Mouse (Mus musculus) lung, embryonic 16.5 days (tissue): ENCODE results near the gene Trmt61a. TPM values are rescaled to one million over a fixed set of nuclear protein-coding genes. Genes with fewer than 3 reads are reported as not detected.

ENCODE experiments used
- ATAC-seq: fragments of 200-750 bp; cut with Nextera tagmentation; 2 replicates; pipeline ENCODE4 v1.8.0; 2017; ENCODE audit warnings: low read depth, mild to moderate bottlenecking, moderate library complexity
- H3K27ac ChIP-seq: fragments of 300-500 bp; sonication (generic); 2 replicates; pipeline ENCODE4 v1.5.1; 2014; ENCODE audit warnings: mild to moderate bottlenecking, control low read depth, low read length
- H3K27me3 ChIP-seq: fragments of 300-500 bp; sonication (generic); 2 replicates; pipeline ENCODE4 v1.6.1; 2014; ENCODE audit warnings: low read depth, low read length, mixed read lengths; ENCODE audit not compliant: control insufficient read depth, insufficient read depth
- H3K36me3 ChIP-seq: fragments of 300-500 bp; sonication (generic); 2 replicates; pipeline ENCODE4 v1.6.1; 2014; ENCODE audit warnings: low read length; ENCODE audit not compliant: control insufficient read depth, insufficient read depth
- H3K4me1 ChIP-seq: fragments of 300-500 bp; sonication (generic); replicated peaks from 2 replicates; pipeline ENCODE4 v1.6.1; 2014; ENCODE audit warnings: low read length, mixed read lengths; ENCODE audit not compliant: control insufficient read depth, insufficient read depth
- H3K4me2 ChIP-seq: fragments of 300-500 bp; sonication (generic); 2 replicates; pipeline ENCODE4 v1.6.1; 2014; ENCODE audit warnings: low read depth, low read length, control low read depth
- H3K4me3 ChIP-seq: fragments of 300-500 bp; sonication (generic); 2 replicates; pipeline ENCODE4 v1.5.1; 2014; ENCODE audit warnings: mild to moderate bottlenecking, low read length, control low read depth
- H3K9ac ChIP-seq: fragments of 300-500 bp; sonication (generic); 2 replicates; pipeline ENCODE4 v1.6.1; 2014; ENCODE audit warnings: low read length, control low read depth
- H3K9me3 ChIP-seq: fragments of 300-500 bp; sonication (generic); 2 replicates; pipeline ENCODE4 v1.6.1; 2016; ENCODE audit warnings: low read length; ENCODE audit not compliant: control insufficient read depth
- WGBS: fragments of 180-500 bp; shearing (Covaris S2); extraction: QIAGEN DNeasy Blood & Tissue Kit; methylation state at CpG from one replicate; pipeline ENCODE4 v1.1.7; 2014; 5-methylcytosine and 5-hydroxymethylcytosine counted together
- polyA plus RNA-seq: library from polyadenylated mRNA; unstranded; fragments of >200 nt; fragmentation: Nextera tagmentation; extraction: Ambion mirVana; gene quantifications from 2 replicates; pipeline ENCODE4 v1.2.1, GENCODE M21; 2015

Gene Trmt61a
- polyA plus RNA-seq, 1 experiment from 2014 or later = 7.0 TPM

- Histone ChIP-seq H3K27me3 (no peaks in the 10 kb centered on the region), H3K9ac (peak overlapping the region; percentile 8; the same call in 1 of the 2 replicates), H3K27ac (no peak overlapping the region), H3K4me3 (peak overlapping the region; percentile 8; the same call in 1 of the 2 replicates), H3K9me3 (no peaks in the 10 kb centered on the region), H3K4me1 (peaks cover 3% of the 10 kb centered on the region; the same call in 1 of the 2 replicates), H3K4me2 (peak overlapping the region; percentile 35; the same call in 1 of the 2 replicates), H3K36me3 (peaks cover 5% of the 10 kb centered on the region; the same call in 1 of the 2 replicates)
- peak; percentile 94 for ATAC-seq
- 32% methylated on average over 30 of the region's 30 CpGs for WGBS
Measured at GRCm38 (mm10) chr12:111731822-111732807, 54.2 kb downstream of the Trmt61a start.

- 45% methylated on average over 5 of the region's 5 CpGs for WGBS
- peak overlapping the region; percentile 8; the same call in 1 of the 2 replicates for H3K9ac ChIP-seq
- H3K36me3 ChIP-seq = peaks cover 5% of the 10 kb centered on the region; the same call in 1 of the 2 replicates
- H3K4me2 ChIP-seq = no peak overlapping the region
- no peaks in the 10 kb centered on the region for H3K9me3 ChIP-seq
- no peaks in the 10 kb centered on the region for H3K27me3 ChIP-seq
- no peak overlapping the region for H3K27ac ChIP-seq
- ATAC-seq = peak; percentile 23
- H3K4me3 ChIP-seq = no peak overlapping the region
- H3K4me1 ChIP-seq = peaks cover 3% of the 10 kb centered on the region; the same call in 1 of the 2 replicates
Measured at GRCm38 (mm10) chr12:111732921-111733320, 55.0 kb downstream of the Trmt61a start.

Other genes with a start within 250 kb of the Trmt61a start
- gene Tnfaip2, start 235.6 kb upstream of the Trmt61a start, polyA plus RNA-seq = 4.0 and 6.9 TPM in 2 replicates
- 3.9 and 5.4 TPM in 2 replicates for gene Gm266, start 192.3 kb upstream of the Trmt61a start, polyA plus RNA-seq
- 390 and 418 TPM in 2 replicates for gene Eif5, start 140.1 kb upstream of the Trmt61a start, polyA plus RNA-seq
- 23.5 and 24.0 TPM in 2 replicates for gene Mark3, start 103.6 kb upstream of the Trmt61a start, polyA plus RNA-seq
- 210 and 218 TPM in 2 replicates for gene Ckb, start 5.8 kb upstream of the Trmt61a start, polyA plus RNA-seq
- gene Bag5, start 35.2 kb downstream of the Trmt61a start, polyA plus RNA-seq = 50.2 and 50.7 TPM in 2 replicates
- 45.7 and 47.0 TPM in 2 replicates for gene Apopt1, start 35.2 kb downstream of the Trmt61a start, polyA plus RNA-seq
- gene Klc1, start 80.7 kb downstream of the Trmt61a start, polyA plus RNA-seq = 82.4 and 86.9 TPM in 2 replicates
- 9.1 and 9.2 TPM in 2 replicates for gene Xrcc3, start 135.8 kb downstream of the Trmt61a start, polyA plus RNA-seq
- gene Zfyve21, start 136.1 kb downstream of the Trmt61a start, polyA plus RNA-seq = 111 and 135 TPM in 2 replicates
- gene Ppp1r13b, start 230.0 kb downstream of the Trmt61a start, polyA plus RNA-seq = 11.3 and 15.9 TPM in 2 replicates